Mouse (Mus musculus): ENCODE data around the gene Tmem254a. TPM values are rescaled to one million over a fixed set of nuclear protein-coding genes. Genes with fewer than 3 reads are reported as not detected.
"Not testable (repeated sequence)": the region's sequence is repeated elsewhere in the genome, so short reads cannot be mapped to it uniquely, and the experiment has no call there.

Gene Tmem254a
- total RNA-seq (2021), result under 1 TPM; 0.25 to 0.26 TPM
- long read RNA-seq, experiment 1, result 0 reads
- long read RNA-seq, experiment 2, result 0 reads

DNA sequence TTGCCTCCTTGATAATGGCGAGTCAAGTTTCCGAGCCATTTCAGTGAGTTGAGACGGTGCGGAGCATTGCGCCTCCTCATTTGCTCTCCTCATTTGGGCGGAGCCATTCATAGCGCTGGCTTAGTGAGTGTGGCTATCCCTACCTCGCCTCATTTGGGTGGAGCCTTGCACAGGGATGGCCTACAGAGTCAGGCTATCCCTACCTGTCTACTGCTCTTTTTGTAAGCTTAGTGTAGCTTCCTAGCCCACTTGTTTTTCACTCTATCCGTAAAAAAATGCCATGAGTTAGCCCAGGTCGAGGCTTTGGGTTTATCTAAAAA is at the start of gene Tmem254a:
Gene Tmem254a, minus strand, starts transcription at position 111 of the 320 bp plus-strand sequence.
- not testable (repeated sequence) for DNase-seq (ENCODE audit: low spot score)

DNA sequence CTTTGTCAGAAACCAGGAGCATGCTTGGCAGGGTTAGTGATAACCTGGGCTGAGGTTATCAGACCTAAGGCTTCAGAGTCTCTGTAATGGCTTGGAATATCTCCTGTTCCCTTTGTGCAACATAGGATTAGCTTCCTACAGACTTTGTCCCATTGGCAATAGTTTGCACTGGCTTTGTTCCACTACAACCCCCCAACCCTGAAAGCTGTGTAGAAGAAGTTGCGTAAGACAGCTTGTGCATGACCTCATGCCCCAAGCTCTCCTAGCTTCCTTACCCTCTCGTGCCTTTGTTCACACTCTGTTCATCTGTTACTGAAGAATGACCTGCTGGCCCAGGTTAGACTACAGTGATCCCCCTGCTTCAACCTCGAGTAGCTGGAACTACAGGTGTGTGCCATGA is 30.4 kb upstream of the Tmem254a start:
- DNase-seq (ENCODE audit: low spot score), result not testable (repeated sequence)

DNA sequence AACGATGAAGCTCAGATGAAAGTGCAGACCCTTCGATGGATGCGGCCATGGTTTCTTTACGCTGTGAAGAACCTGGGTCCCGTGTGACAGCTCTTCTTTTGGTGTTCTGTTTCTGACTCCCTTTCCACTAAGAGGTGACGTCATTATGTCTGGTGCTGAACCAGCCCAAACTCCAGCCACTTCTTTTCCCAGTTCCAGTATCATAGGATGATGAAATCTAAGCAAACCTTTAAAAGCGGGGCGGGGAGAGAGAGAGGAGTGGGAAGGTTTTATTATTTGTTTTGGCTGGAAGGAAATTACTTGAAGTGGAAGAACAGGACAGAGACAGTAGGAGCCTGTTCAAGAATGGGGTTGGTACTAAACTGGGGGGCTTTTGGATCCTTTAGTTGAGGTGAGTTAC is 10.5 kb upstream of the Tmem254a start, which contains the start of gene Cphx1:
Gene Cphx1, plus strand, starts transcription at position 301 of the 400 bp plus-strand sequence.
- not testable (repeated sequence) for DNase-seq (ENCODE audit: low spot score)

DNA sequence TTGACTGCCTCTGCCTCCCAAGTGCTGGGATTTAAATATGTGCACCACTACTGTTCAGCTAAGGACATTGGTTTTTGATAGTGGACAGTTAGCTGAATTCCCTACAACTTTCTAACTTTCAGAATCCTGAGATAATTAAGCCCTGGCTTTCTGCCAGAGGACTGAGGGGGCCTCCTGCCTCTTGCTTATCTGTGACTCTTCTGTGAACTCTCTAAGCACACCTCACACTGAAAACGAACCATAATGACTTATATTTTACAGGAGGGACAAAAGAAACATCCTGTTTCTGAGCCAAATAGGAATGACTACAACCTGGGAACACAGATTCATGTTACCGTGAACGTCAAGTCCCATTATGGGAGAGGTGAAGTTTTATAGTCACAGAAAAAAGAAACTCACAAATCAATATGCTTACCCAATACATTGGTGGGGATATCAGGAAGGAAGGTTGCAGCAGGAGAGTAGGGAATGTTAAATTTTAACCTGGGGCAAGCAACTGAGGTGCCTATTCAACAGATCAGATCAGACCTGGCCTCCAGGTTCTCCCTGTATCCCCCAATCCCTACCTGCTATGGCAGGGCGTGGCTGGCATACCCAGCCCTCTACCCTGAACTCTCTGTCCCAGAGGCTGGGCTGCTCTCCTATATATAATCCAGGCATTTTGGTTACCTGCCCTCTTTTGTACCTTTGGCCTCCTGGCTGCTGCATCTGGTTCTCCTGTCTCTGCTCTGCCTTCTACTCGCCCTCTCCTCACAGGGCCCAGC is 9.6 kb upstream of the Tmem254a start:
- not testable (repeated sequence) for DNase-seq (ENCODE audit: low spot score)

DNA sequence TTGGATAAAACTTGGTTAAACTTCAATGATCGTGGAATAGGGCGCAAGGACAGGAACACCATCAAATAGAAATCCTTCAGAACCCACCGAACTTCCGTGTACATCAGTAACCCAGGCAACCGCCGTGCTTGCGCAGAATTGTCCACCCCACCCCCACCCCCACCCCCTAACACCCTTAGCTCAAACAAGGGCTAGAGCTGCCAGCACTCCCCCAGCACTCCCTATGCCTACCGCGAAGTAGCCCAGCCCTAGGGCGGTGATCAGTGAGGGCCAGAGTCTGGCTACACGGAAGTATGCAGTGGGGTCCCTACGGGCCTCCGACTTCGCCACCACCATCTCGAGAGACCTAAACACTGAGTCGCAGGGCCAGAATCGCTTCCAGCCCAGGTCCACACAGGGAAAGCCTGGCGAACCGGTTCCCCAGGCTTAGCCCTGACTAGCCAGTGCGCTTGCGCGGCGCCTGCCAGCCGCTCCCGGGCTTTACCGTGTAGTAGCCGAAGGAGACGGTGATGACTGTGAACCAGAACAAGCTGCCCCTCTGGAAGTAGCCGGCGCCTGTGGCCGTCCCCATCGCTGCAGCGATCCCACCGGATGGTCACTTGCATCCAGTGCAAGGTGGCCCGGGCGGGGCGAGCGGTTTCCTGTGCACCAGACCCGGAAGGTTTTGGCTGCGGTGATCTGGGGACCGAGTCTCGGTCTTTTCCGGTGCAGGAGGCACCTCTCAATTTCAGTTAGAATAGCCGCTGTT is 484 bp downstream of the Tmem254a start:
- DNase-seq (ENCODE audit: low spot score), result not testable (repeated sequence)

DNA sequence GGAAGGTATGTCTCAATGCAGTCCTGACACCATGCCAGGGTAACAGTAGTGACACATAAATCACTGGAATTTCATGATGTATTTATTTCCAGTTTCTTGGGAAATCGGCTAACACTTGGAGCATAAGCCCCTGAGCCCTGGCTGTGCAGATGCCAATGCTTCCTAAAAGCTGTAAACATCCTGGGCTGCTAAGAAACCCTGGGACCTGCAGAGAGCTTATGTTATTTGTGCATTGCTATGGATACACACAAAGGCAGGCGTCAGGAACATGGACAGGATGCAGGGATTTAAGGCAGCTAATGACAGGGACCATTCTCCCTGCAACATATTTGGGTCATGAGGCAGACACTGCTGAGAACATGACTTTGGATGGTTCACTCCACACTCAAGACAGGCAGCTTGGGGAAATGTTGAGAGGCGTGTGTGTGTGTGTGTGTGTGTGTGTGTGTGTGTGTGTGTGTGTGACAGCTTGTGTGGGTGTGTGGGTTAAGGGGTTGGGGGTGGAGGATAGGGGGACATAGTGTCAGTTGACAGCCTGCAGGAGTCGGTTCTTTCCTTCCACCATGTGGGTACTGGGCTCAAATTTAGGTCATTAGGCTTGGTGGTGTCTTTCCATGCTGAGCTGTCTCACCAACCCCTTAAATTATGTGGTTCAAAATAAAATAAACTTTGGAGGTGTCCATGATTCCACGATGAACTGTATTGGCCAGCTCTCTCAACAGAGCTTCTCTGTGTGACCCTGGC is 8.9 kb downstream of the Tmem254a start:
- DNase-seq (ENCODE audit: low spot score), result not testable (repeated sequence)

DNA sequence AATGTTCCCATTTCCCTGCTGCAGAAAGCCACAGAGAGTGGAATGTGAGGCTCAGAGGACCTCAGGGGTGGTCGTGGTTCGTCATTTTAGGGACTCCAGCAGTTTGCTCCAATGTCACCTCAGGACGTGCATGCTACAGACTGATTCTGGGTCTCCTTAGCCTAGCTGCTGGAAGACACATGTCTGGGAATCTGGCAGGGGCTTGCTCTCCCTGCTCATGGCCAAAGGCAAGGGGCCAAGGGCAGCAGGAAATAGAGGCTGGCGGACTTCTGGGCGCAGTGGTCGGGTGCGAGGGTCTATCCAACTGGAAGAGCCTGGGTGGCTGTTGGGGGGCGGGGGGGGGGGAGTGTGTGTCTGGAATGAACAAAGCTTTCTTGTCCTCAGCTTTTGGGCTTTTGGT is 18.5 kb downstream of the Tmem254a start:
- not testable (repeated sequence) for DNase-seq (ENCODE audit: low spot score)

DNA sequence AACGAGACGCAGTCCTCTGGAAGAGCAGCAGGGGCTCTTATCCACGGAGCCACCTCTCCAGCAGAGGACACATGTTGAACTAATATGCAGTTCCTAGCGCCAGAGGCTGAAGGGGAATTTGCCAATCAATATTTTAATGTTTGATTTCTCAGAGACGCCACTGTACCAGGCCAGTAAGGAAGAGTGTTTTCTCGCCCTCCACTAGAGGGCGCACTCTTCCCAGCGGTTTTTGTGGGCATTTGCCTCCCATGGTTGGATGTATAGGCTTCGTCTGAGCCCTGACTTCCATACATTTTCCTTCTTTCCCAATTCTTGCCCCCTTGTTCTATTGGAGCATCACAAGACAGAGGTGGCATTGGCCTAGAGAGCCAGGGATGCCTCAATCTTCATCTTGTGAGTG is 20.2 kb downstream of the Tmem254a start:
- not testable (repeated sequence) for DNase-seq (ENCODE audit: low spot score)

DNA sequence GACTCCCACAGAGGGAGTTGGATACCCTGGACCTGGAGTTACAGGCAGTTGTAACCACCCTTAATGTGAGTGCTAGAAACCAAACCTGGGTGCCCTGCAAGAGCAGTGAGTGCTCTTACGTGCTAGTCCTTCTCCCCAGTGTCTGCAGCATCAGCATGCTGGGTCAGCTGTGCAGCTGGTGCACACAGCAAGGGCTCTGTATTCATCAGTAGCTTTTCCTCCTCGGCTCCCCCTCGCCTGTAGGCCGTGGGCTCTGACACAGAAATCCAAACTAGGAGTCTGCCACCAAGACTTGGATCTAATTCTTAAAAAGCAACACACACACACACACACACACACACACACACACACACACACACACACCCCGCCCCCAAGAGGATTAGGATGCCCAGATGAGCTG is 22.2 kb downstream of the Tmem254a start:
- not testable (repeated sequence) for DNase-seq (ENCODE audit: low spot score)

DNA sequence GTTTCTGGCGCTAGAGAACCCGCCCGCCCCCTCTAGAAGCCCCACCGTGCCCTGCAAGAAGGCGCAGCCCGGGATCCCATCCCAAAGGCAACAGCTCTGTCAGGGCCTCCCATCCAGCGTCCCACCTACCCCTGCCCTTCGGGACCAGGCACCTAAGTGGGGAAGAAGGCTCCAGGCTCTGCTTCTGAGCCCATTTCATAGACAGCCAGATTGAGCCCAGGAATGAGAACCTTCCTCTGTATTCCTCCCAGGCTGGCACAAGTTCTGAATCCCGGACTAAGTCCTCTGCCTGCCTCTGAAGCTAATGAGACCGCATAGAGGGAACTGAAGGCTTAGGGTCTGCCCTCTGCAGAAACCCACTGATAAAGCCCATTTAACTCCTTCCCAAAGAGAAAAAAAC is 24.5 kb downstream of the Tmem254a start, which contains the start of gene Plac9a:
Gene Plac9a, minus strand, starts transcription at position 101 of the 400 bp plus-strand sequence.
- DNase-seq (ENCODE audit: low spot score), result not testable (repeated sequence)

DNA sequence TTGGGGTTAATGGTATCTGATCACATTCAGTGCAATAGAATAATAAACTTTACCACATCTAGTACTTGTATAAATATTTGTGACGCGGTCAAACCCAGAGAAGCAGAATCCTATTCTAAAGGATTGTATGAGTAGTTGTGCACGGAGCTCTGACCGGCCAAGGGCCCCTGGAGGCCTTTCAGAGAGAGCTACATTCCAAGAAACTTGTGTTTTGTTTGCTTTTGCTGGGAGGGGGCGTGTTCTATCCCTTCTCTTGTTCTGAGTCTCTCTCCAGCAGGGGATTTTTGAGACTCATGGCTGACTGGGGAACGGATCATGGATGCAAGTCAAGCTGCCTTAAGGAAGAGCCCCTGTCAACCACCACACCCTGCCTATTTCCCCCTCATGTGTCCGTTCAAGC is 31.8 kb downstream of the Tmem254a start:
- not testable (repeated sequence) for DNase-seq (ENCODE audit: low spot score)

DNA sequence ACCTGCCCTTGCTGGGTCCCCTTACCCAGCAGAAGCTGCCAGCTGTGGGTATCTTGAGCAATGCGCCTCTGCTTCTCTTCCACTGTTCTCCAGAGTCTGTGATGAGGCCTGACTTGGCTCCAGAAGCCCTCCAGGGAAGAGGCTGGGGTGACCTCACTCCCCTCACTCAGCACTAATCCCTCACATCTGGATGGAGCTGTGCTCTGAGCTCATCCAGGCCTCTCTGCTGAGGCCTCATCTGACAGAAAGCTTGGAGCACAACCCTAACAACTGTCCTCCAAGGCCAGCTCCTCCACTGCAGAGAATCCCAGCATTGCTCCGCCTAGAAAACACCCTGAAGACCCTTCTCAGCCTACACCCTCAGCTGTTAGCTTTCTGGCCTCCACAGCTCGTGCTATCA is 32.9 kb downstream of the Tmem254a start:
- DNase-seq (ENCODE audit: low spot score), result not testable (repeated sequence)

DNA sequence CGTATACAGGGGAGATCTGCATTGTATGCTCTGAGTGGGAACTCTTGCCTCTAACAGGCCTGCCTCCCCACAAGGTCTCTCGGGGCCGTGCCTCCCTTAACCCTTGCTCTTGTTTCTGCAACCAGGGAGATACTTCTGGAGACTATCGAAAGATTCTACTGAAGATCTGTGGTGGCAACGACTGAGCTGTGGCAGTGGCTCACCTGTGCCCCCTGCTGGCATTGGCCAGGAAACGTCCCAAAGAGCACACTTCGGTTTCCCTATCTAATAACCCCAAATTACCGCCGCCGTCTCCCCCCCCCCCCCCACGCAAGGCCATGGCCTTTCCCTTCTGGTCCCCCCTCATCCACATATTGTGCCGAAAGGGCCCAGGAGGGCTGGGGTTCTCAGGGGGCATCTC is 41.6 kb downstream of the Tmem254a start:
- not testable (repeated sequence) for DNase-seq (ENCODE audit: low spot score)

DNA sequence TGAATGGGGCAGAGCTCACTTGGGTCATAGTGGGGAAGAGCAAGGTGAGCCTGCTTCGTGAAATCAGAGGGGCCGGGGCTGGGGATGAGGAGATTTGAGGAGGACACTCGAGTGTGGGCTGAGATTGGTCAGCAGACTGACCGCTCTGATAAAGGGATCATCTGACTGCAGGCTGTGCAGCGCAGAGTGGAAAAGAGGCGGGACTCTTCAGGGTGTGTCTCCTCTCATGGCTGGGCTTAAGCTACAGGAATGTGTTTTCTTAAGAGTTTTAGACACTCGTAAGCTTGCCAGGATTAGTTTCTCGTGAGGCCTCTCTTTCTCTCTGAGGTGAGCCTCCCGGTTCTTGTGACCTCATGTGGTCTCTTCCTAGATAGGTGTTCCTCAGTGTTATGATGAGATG is 45.7 kb downstream of the Tmem254a start:
- DNase-seq (ENCODE audit: low spot score), result not testable (repeated sequence)

DNA sequence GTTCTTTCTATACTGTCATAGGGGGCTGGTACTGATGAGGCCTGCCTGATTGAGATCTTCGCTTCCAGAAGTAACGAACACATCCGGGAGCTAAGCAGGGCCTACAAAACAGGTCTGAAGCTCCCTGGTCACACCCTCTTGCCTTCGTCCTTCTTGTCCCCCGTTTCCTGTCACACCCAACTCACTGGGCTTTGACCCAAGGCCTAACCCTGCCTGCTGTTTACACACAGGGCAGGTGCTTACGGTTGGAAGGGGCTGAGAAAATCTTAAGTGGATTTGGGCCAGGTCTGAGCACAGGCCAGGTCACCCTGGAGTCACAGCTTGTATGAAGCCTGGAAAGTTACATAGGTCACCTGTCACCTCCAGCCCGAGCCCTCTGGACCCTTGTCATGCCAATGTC is 50.8 kb downstream of the Tmem254a start:
- DNase-seq (ENCODE audit: low spot score), result not testable (repeated sequence)

Other genes starting within 250 kb of the Tmem254a start
- gene Ppif, start 233.5 kb downstream of the Tmem254a start, total RNA-seq (2021), result 10 to 100 TPM; 27.3 to 33.8 TPM
- 10 to 100 TPM; 53.7 to 60.4 TPM for gene Zcchc24, start 158.6 kb downstream of the Tmem254a start, total RNA-seq (2021)
- 100 to 1,000 TPM; 100 to 102 TPM for gene Anxa11, start 85.5 kb downstream of the Tmem254a start, total RNA-seq (2021)
- gene Plac9a, start 24.6 kb downstream of the Tmem254a start, total RNA-seq (2021), result 1 to 10 TPM; 2.2 to 4.1 TPM
- gene Cphx1, start 10.6 kb upstream of the Tmem254a start, total RNA-seq (2021), result not detected
- gene Duxbl1, start 50.9 kb upstream of the Tmem254a start, total RNA-seq (2021), result not detected
- gene Gm9780, start 115.0 kb upstream of the Tmem254a start, total RNA-seq (2021), result 10 to 100 TPM in 1 of 2 experiments, 1 to 10 TPM in 1; 8.2 to 16.4 TPM
- 1 to 10 TPM in 1 of 2 experiments, under 1 TPM in 1; 0.76 to 1.3 TPM for gene Tmem254c, start 139.7 kb upstream of the Tmem254a start, total RNA-seq (2021)
- not detected for gene Cphx2, start 153.8 kb upstream of the Tmem254a start, total RNA-seq (2021)
- gene Cphx3, start 154.6 kb upstream of the Tmem254a start, total RNA-seq (2021), result not detected
- gene Duxbl2, start 190.7 kb upstream of the Tmem254a start, total RNA-seq (2021), result not detected

Measured in gastrocnemius, adult 18-20 months (tissue).